Mouse (Mus musculus) brain, embryonic 14.5 days (tissue): ENCODE measurements around the gene Sfmbt2. TPM values are rescaled to one million over a fixed set of nuclear protein-coding genes. Genes with fewer than 3 reads are reported as not detected.
"Not testable (repeated sequence)": the region's sequence is repeated elsewhere in the genome, so short reads cannot be mapped to it uniquely, and the experiment has no call there.

ENCODE experiments used
- DNase-seq: peaks from one replicate; pipeline ENCODE4 v3.0.0-alpha.2; 2011; ENCODE audit warnings: low read depth
- CTCF ChIP-seq: fragments of 200-500 bp; IDR thresholded peaks from 2 replicates; pipeline ENCODE4 v1.5.1; 2012; ENCODE audit warnings: inconsistent platforms, mild to moderate bottlenecking, moderate library complexity, borderline replicate concordance; ENCODE audit not compliant: insufficient read depth, insufficient read length; ENCODE audit errors: extremely low read depth
- POLR2A ChIP-seq: fragments of 200-500 bp; IDR thresholded peaks from 2 replicates; pipeline ENCODE4 v1.6.1; 2012; ENCODE audit warnings: mild to moderate bottlenecking, inconsistent platforms, borderline replicate concordance; ENCODE audit not compliant: poor library complexity, insufficient read depth, insufficient read length, severe bottlenecking; ENCODE audit errors: extremely low read depth
- polyA plus RNA-seq: library from polyadenylated mRNA; depleted of rRNA; stranded (reverse); fragments of >200 nt; gene quantifications from 2 replicates; pipeline ENCODE4 v1.2.3, GENCODE M21; 2012; rRNA removed

The Sfmbt2 gene
- polyA plus RNA-seq, result 1.9 and 2.9 TPM in 2 replicates

GRCm38 (mm10) chr2:10370176-10370575 lies at the start of gene Sfmbt2:
Gene Sfmbt2, plus strand, starts transcription at chr2:10370510.
- DNase-seq, result no peak
- no peak for TF ChIP-seq CTCF
- TF ChIP-seq POLR2A, result no peak

DNA sequence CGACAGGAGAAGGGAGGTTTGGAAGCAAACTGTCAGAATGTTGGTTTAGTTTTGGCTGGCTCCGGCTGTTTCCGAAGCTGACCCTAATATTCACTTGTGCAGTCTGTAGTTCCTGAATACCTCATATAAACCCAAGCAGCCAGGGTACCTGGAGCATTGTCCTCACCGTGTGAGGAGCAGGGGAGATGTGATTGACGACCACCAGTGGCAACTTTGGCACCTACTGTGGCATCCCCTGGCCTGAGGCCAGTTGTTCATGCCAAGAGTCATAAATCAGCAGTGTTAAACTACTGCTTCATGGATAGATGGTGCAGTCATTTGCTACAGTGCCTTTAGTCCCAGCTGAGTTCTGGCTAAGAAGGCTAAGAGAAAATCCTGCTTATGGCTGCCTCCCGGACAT lies 49.2 kb upstream of the Sfmbt2 start:
- TF ChIP-seq CTCF (no peak), POLR2A (no peak)
- no peak for DNase-seq

GRCm38 (mm10) chr2:10323173-10323572 lies 47.1 kb upstream of the Sfmbt2 start:
- TF ChIP-seq POLR2A, result no peak
- no peak for TF ChIP-seq CTCF
- no peak for DNase-seq

DNA sequence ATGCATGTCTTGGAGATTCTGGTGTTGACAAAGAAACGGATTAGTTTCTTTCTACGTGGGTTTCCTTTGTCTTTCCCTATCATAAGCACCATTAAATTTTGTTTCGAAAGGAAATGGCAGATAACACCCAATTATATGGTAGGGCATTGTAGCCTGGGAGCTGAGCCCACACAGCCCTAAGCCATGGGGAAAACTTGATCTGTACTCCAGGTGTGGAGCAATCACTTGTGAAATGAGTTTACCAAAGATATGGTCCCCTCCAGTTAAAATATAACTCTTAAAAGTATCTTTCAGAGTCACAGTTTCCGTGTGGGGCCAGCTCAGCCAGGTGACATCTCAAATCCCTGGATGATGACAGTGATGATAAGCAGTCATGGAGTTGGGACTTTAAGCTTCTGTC lies 45.3 kb upstream of the Sfmbt2 start:
- no peak for DNase-seq
- TF ChIP-seq CTCF (no peak), POLR2A (no peak)

DNA sequence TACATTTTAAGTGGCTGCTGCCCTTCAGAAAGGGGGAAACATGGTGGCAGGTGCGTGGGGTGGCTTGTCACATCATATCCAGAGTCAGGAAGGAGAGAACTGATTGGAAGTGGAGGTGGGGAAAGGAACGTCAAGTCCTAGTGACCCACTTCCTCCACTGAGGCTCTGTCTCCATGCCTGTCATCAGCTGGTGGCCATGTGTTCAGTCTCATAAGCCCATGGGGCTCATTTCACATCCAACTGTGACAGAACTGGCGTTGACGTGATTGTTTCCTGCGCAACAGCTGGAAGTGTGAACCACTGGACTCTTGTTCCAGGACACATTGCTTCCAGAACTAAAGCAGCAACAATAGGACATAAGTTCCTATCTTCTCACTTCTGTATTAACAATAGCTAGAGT lies 40.1 kb upstream of the Sfmbt2 start:
- no peak for DNase-seq
- TF ChIP-seq CTCF (no peak), POLR2A (no peak)

DNA sequence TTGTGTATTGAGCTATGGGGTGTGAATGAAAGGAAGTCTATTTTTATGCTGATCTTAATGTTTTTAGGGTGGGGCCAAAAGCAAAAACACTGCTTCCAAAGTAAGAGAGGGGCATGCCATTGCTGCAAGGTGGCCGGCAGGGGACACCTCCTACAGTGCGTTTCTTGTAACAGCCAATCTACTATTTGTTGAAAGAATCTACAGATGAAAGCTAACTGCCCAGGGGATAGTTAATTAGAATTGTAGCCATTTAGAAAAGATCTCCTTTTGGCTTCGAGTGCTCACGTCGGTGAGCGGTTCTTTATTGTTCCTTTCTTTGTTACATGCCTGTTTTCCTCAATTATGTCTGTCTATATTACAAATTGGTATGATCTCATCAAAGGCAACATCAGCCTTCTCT lies 36.0 kb upstream of the Sfmbt2 start:
- peak; percentile 19 for DNase-seq
- no peak for TF ChIP-seq CTCF
- TF ChIP-seq POLR2A, result no peak

DNA sequence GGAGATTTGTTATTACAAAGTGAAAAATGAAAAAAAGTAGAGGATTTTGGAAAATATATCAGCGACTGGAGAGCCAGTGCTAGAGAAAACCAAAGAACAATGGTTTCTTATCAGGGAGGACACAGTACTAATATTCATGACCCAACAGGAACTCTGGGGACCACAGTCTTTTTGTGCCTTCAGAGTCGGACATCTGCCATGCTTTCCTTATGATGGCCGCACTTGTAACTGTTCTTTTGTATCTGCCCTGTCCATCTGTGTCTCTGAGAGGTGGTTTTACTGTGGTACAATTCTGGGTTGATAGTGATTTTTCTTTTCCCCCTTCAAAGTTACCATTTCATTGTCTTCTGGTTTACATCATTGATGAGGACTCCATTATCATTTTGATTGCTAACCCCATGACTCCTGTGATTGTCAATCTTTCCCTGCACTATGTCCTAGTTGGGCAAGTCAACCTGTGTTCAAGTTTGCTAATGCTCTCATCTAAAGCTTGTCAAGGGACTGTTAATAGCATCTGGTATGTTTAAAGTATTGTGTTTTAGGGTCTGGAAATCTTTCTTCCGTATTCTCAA lies 35.2 kb upstream of the Sfmbt2 start:
- TF ChIP-seq CTCF, result no peak
- no peak for TF ChIP-seq POLR2A
- DNase-seq, result no peak

DNA sequence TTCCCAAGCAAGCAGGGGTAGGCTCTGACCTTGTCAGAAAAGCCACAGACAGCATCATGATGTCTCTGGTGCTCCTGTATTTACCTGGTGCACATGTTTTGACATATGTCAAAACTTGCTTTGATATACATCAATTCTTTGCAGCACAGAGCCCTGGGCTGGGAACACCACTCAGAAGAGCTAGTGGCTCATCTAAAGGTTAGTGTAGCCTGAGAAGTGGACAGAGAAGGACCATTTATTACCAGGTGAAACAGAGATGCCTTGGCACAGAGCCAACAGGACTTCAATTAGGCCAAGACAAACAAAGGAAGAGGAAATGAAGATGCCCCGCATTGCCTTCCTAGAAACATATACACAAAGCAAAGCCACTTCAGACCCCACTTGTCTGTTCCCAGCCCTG lies 30.3 kb upstream of the Sfmbt2 start:
- DNase-seq, result no peak

DNA sequence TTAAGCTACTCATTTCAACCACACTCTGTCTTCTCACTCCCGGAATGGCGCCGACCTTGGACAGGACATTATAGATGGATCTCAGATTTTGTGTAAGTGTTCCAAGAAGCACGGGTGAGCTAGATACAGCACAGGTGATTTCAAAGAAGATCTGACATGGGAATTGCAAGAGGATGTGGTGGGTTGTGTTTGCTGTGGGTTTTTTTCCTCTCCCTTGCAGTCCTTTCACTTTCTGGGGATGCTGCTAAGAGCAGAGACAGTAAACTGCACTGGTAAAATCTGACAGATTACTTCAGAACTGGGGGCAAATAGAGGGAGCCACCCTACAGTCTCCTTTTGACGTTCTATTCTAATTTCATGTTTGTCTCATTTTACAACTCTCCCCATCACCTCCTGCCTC lies 26.8 kb upstream of the Sfmbt2 start:
- no peak for DNase-seq
- no peak for TF ChIP-seq POLR2A
- no peak for TF ChIP-seq CTCF

More for the DNA sequence above, 30.3 kb upstream of the Sfmbt2 start:
- TF ChIP-seq POLR2A, result no peak
- TF ChIP-seq CTCF, result no peak

GRCm38 (mm10) chr2:10344073-10344472 lies 26.2 kb upstream of the Sfmbt2 start:
- DNase-seq, result not testable (repeated sequence)

- TF ChIP-seq CTCF (no peak), POLR2A (no peak)
- no peak for DNase-seq
Observed at GRCm38 (mm10) chr2:10347193-10347592, 23.1 kb upstream of the Sfmbt2 start.

GRCm38 (mm10) chr2:10348036-10348435 lies 22.3 kb upstream of the Sfmbt2 start:
- no peak for DNase-seq
- TF ChIP-seq POLR2A (no peak), CTCF (no peak)

- no peak for DNase-seq
- TF ChIP-seq POLR2A (no peak), CTCF (no peak)
Observed at GRCm38 (mm10) chr2:10350266-10350810, 20.0 kb upstream of the Sfmbt2 start.

DNA sequence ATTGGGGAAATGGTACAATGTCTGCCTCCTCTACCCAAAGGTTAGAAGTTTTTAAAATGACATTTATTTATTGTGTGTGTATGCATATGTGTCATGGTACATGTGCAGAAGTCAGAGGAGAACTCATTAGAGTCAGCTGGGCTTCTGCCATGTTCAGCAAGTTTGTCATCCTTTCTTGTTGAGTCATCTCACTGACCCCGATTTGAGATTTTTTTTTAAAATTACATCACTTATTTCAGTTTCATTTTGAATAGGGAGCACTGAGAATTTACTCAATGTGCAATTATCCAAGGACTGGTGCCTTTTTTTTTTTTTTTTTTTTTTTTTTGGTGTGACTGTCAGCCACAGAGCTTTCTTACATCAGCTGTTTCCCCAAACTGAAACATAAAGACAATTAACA lies 19.2 kb upstream of the Sfmbt2 start:
- no peak for TF ChIP-seq CTCF
- no peak for TF ChIP-seq POLR2A
- DNase-seq, result no peak
